Mouse (Mus musculus) mammary gland, adult 2 months (tissue): Measurements from ENCODE around the gene Art1. TPM values are rescaled to one million over a fixed set of nuclear protein-coding genes. Genes with fewer than 3 reads are reported as not detected.

Source experiments
- polyA plus RNA-seq: library from polyadenylated mRNA; depleted of rRNA; stranded (reverse); fragments of >200 nt; gene quantifications from 2 replicates; pipeline ENCODE4 v1.2.3, GENCODE M21; 2012; ENCODE audit warnings: low replicate concordance; rRNA removed

Art1 gene
- 0.29 and 82.2 TPM in 2 replicates for polyA plus RNA-seq

GRCm38 (mm10) chr7:102101487-102101886, at the start of gene Art1:
Art1 (plus strand) TSS chr7:102101743.

GRCm38 (mm10) chr7:102065046-102065891, 36.3 kb upstream of the Art1 start, which contains the start of the genes Rnf121, Xndc1 and Xntrpc:
Rnf121 (minus strand) TSS chr7:102065469.
Xndc1 (plus strand) TSS chr7:102065511.
Xntrpc (plus strand) TSS chr7:102065713.

GRCm38 (mm10) chr7:102082816-102083215, 18.7 kb upstream of the Art1 start, which contains the start of gene Trpc2:
Trpc2 (plus strand) TSS chr7:102083116.

GRCm38 (mm10) chr7:102109171-102109570, 7.6 kb downstream of the Art1 start, which contains the start of gene Art5:
Art5 (minus strand) TSS chr7:102109489.

GRCm38 (mm10) chr7:102116579-102117331, 15.2 kb downstream of the Art1 start, which contains the start of gene Chrna10:
Chrna10 (minus strand) TSS chr7:102116828.

Other genes starting within 250 kb of the Art1 start
- 99.2 and 198 TPM in 2 replicates for gene Folr2, start 244.5 kb upstream of the Art1 start, polyA plus RNA-seq
- 45.5 and 65.2 TPM in 2 replicates for gene Anapc15, start 238.0 kb upstream of the Art1 start, polyA plus RNA-seq
- 4.3 and 4.6 TPM in 2 replicates for gene Folr1, start 231.0 kb upstream of the Art1 start, polyA plus RNA-seq
- 312 and 343 TPM in 2 replicates for gene Lamtor1, start 195.8 kb upstream of the Art1 start, polyA plus RNA-seq
- 0.60 and 0.75 TPM in 2 replicates for gene Tomt, start 195.4 kb upstream of the Art1 start, polyA plus RNA-seq
- gene Lrrc51, start 167.8 kb upstream of the Art1 start, polyA plus RNA-seq = 10.1 and 22.7 TPM in 2 replicates
- gene Numa1, start 167.6 kb upstream of the Art1 start, polyA plus RNA-seq = 88.8 and 110 TPM in 2 replicates
- gene Il18bp, start 83.1 kb upstream of the Art1 start, polyA plus RNA-seq = 18.8 and 23.5 TPM in 2 replicates
- gene Rnf121, start 36.3 kb upstream of the Art1 start, polyA plus RNA-seq = 12.6 and 30.7 TPM in 2 replicates
- gene Xndc1, start 36.2 kb upstream of the Art1 start, polyA plus RNA-seq = 20.6 and 21.7 TPM in 2 replicates
- gene Xntrpc, start 36.0 kb upstream of the Art1 start, polyA plus RNA-seq = 4.1 and 4.3 TPM in 2 replicates
- 0.73 TPM in 1 of 2 replicates, not detected in the other for gene Trpc2, start 18.6 kb upstream of the Art1 start, polyA plus RNA-seq
- gene Art5, start 7.7 kb downstream of the Art1 start, polyA plus RNA-seq = 0.24 and 6.7 TPM in 2 replicates
- gene Chrna10, start 15.1 kb downstream of the Art1 start, polyA plus RNA-seq = not detected in 2 replicates
- 14.6 and 17.4 TPM in 2 replicates for gene Nup98, start 108.4 kb downstream of the Art1 start, polyA plus RNA-seq
- 125 and 155 TPM in 2 replicates for gene Pgap2, start 108.5 kb downstream of the Art1 start, polyA plus RNA-seq
- 106 and 133 TPM in 2 replicates for gene Rhog, start 154.3 kb downstream of the Art1 start, polyA plus RNA-seq
- 97.0 and 125 TPM in 2 replicates for gene Stim1, start 166.1 kb downstream of the Art1 start, polyA plus RNA-seq